Mouse (Mus musculus): ENCODE measurements at regions not wholly inside any gene's neighbourhood (a gene's known extent, or its start where the extent isn't known, plus 50 kb on each side); places are given as distances from the start of the nearest gene placed in this dataset.
"Not testable (repeated sequence)": the region's sequence is repeated elsewhere in the genome, so short reads cannot be mapped to it uniquely, and the experiment has no call there.

DNA sequence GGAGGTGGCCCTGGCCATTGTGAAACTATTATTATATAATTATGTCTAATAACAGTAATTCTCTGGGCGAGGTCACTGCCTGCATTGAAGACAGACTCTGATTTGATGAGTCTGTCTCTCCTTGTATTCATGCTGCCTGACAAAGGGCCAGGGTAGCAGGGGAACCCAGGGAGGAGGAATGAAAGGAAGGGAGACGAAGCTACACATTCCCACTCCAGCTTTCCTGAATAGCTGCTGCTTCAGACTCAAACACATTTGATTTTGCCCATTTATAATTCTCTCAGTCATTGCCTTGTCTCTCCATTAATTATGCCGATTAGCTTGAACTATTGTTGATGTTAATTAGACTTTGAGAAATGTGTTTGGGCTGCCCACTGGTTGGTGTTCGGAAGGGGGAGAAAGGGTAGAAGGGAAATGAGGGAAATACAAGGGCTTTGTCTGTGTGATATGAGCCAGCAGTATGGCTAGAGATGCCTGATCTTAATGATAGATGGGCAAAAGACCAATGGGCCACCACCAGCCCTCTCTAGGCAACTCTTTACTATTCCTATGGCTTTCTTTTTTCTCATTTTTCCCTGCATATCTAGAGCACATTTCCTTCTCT is 881.8 kb downstream of the Gm9195 start:
- no peak for DNase-seq

DNA sequence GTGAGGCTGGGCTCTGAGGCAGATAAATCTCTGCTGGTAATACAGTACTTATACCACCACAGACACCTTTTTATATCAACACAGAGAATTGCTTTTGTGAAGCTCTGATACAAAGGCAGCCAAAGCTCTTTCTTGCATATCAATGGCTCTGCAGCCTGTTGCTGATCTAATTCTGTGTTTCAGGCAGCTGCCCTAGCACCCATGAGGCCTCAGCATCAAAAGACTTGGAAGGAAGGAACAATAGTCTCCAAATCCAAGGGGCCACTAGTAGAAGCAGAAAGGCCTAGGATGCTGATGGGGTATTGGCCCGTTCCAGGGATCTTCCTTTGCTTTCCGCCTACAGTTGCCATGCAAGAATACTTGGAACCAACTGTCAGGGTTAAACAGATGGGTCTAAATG is 887.9 kb downstream of the Gm9195 start:
- DNase-seq, result no peak

DNA sequence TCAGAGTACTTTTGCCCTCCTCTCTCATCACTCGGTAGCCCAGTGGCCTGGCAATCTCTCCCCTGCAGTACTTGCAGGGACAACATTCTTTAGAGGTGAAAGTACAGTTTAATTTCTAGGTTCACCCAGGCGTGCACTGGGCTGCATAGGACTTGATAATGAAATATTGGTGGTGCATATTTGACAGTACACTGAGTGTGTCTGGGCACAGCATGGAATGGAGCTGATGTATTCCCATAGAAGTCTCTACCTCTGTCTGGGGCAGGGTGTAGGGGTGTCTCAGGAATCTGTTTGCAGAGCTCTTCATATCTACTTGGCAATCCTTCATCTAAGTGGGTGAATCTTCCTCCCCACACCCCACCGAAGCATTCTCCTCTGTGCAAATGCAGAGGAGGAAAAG is 893.8 kb downstream of the Gm9195 start:
- DNase-seq, result no peak

DNA sequence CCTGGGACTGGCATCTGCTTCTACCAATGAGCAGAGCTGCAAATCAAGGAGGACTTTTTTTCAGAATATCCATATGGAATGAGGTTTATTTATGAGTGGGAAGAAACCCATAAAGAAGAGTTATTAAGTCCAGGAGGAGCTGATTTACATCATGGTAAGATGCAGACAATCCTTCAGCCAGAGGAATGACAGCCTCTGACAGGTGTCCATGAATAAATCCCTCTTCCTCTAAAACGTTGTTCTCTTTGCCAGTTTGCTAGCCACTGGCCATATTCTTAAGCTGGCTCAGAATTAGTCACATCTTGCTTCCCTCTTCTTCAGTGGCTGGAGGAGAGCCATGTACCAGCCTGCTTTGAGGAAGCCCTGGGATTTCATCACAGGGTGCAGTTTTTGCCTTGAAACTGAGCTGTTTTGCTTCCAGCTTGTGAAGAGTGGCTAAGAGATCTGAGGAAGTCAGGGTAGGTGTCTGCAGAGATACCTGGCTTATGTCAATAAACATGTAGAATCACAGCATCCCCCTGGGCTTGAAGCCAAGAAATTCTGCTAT is 902.9 kb downstream of the Gm9195 start:
- DNase-seq, result no peak

DNA sequence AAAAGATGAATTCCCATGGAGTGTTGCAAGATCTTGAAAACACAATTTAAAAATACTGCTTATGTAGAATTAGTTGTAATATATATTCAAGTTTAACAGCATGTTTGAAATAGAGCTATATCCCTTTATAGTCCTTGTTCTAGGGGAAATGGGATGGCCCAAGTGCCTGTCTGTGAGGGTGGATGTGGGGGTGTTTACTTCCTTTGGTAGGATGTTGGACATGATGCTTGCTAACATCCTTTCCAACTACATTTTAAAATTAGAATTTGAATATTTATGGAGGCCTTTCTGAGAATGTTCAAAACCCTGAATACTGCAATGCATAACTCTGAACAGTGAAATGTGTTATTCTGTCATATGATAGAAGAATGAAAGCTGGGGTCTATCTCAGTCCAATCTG is 903.6 kb downstream of the Gm9195 start:
- DNase-seq, result no peak

DNA sequence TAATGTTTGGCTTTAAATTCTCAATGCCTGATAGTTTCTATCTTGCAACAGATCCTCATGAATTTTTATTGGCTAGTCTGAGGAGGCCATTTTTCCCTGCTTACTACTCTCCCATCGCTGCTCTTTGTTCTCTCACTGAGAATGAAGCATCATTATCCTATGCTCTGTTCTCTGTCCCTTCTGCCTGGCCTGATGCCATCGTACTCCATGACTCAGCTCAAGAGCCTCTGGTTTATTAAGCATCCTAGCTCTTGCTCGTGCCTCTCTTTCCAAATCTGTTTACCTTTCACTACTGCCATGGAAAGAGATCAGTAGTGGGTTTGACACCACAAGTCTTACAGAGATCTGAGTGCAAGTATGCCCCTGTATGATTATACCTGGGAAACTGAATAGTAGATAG is 926.8 kb downstream of the Gm9195 start:
- DNase-seq, result no peak

DNA sequence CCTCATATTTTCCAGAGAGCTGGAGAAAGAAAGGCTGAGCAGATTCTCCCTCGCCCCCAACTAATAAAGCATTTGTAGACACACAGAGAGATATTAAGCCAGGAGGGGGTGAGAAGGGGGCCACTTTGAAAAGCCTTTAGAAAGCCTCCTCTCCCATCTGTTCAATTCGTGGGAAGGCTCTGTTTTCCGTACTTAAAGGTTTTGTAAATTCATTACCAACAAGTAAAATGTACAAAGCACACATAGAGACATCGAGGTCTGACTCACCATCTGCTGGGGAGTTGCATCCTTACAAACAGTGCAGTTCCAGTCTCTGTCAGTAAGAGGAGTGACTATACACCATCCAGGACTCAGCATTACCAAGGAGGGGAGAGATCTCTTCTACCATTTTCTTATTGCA is 929.7 kb downstream of the Gm9195 start:
- no peak for DNase-seq

DNA sequence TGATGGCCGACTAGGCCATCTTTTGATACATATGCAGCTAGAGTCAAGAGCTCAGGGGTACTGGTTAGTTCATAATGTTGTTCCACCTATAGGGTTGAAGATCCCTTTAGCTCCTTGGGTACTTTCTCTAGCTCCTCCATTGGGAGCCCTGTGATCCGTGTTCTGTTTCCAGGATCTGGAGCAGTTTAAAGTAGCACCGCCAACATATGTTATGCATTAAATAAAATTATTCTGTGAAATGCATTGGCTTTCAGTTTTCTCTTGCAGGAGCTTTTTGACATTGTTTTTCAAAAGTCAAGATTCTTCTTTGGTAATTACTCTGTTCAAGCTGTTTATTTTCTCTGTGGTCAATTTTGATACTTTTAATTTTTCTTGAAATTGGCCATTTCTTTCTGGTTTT is 937.3 kb downstream of the Gm9195 start:
- not testable (repeated sequence) for DNase-seq

DNA sequence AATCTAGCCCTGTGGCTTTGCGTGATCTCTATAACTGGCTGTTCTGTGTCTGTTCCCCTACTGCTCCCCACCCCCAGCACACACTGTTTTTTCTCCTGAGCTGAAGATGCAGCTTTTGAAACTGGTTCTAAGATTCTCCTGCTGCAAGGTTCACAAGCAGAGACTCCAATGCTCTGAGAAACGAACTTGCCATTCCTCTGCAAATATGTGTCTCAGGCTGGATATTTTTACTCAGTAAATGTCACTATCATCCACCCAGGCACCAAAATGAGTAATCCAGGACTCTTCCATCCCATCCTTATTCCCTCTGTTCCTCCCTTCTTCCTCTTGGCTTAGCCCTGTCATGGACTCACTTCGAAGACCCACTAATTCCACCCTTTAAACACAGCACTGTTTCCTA is 943.9 kb upstream of the Fam160b2 start:
- no peak for DNase-seq

DNA sequence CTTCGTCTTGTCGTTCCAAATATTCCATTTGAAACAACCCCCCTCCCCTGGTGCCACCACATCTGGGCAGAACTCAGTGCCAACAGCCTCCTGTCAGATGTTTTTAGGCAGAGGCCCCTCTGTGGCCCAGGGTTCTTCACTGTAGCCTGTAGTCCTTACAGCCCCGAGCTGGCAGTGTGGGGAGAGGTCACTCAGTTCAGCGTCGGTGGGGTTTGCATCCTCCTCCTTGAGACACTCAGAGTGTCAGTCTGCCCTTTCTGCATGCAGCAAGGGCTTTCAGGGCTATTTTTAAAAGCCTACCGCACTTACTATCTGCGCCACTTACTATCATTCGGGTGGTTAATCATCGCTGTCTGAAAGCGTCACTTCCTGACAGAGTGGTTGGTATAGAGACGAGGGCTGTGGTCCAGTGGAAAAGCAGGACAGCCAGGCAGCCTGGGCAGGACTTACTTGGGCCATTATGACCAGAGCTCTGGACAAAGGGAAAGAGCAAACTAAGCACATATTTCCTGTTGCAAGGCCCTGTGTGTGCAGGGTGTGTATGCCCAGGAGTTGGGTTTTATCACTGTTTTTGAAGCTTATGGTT is 932.5 kb upstream of the Fam160b2 start:
- DNase-seq, result no peak

DNA sequence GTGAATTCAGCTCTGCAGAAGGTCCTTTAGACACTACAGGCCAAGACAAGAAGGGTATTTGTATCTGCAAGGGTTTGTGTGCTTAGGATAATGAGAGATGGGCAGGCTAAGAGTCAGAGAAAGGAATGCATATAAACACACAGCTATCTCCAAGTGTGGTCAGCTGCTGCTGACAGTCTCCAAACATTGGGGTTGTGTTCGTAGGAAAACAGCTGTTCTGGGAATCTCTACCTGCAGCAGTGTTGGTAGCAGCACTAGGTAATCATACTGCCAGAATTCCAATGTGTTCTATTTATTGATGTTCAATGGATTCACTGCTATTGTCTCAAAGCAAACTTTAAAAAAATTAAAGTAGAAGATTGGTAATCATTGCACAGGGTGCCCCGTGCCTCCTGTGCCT is 931.7 kb upstream of the Fam160b2 start:
- no peak for DNase-seq

DNA sequence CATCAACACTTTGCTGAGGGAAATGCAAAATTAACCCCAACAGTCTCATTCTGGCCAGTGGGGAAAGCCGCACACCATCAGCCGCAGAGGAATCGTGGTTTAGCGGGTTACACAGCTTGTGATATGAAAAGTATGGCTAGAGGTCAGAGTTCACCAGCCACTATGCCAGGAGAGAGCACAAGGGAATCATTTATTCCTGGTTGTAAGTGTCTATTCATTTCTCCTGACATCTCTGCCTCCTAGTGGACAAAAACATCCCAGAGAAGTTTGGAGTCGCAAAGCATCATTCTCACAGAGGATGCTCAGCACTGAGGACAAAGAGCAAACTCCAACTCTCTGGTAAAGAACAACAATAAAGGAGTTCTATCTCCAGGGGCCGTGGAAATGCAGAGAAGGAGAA is 930.8 kb upstream of the Fam160b2 start:
- DNase-seq, result peak; percentile 32

DNA sequence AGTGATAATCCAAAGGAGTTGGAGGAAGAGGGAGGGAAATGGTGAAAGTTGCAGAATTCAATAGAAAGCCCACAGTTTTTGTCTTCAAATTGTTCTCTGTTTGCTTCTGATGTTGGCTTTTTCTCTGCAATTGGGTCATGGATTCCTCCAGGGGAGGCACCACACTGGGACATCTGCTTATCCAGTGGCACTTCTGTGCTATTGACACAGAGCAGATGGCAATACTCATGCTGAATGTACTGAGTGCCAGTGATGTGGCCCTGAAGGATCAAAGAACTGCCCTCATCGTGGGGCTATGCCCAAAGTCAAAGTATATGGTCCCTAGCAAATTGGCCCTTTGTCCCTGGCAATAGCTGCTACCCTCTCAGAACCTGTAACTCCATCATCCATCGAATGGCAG is 918.9 kb upstream of the Fam160b2 start:
- DNase-seq, result no peak

DNA sequence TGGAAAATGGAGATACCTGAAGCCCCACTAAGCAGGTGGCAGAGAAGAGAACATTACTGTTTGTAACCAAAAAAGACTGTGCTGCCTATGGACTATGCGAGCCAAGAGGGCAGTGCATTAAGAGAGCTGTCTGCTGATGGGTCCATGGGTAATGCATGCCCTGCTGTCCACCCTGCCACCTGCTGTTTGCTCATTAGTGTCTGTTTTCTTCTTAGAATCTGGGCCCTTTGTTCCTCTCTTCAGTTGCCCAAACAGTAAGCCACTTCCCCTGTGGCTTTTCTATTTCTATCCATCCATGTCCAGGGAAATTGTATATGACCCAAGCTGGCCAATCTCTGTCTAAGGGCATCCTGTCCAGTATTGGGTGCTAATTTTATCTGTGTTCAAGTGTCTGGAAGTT is 901.2 kb upstream of the Fam160b2 start:
- no peak for DNase-seq

DNA sequence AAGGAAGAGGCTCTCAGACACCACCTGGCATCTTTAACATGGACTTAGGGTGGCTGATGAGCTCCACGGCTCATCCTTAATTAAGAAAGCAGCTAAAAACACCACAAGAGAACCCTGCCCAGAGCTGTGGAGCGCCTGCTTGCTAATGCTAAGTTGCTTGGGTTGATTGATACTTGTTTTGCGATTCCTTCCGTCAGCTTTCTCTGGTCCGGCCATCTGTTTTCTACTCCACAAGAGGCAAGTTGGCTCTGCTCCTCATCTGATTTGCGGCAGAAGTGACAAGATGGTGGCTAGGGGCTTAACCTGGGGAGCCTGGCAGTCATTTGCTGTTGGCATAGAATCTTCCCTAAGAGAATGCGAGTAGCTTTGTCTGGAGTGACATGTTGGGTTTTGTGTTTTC is 891.6 kb upstream of the Fam160b2 start:
- no peak for DNase-seq

DNA sequence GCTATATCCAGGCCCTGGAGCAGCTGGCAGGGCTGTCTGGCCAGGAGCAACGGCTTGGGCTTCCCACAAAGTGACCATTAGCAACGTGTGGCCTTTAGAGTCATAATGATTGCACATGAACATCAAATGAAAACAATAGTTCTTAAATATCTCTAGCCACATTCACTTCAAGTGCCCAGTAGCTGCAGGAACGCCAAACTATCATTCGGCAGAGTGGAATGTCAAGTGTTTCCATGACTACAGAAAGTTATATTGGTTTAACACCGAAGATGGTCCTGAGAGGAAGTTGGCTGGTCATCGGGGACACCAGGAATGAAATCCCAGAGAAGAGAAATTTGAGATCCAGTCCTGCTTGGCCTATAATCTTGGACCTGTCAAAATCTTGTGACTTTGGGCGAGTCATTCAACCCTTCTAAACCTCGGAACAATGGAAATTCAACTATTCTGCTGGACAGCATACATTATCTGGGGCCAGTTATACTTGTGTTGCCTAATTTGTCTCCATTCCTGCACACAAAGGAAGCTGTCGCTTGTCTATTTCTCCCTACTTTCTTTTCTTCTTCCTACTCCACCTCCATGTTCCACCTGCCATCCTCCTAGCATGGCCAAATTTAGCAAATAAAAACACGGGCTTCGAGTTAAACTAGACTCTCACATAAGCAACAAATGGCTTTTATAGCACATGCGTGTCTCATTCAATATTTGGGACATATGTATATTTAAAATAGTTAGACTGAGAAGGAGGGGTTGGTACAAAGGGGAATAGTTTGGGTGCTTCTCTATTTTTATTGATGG is 886.7 kb upstream of the Fam160b2 start:
- no peak for DNase-seq

DNA sequence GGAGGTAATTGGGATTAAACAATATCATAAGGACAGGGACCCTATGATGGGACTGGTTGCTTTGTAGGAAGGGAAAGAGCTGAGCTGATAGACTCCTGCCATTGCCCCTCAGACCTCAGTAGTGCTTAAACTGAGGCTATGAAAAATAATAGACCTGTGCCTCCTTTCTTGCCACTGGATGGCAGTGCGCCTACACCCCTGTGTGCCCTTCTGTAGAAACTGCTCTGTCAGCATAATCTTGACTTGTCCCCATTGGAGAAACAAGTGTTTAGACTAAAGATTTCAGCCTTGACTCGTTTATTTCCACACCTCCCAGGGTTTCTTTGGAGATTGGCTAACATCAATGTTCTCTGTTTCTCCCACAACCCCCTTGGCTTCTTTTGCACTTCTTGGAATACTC is 876.0 kb upstream of the Fam160b2 start:
- peak; percentile 16 for DNase-seq

DNA sequence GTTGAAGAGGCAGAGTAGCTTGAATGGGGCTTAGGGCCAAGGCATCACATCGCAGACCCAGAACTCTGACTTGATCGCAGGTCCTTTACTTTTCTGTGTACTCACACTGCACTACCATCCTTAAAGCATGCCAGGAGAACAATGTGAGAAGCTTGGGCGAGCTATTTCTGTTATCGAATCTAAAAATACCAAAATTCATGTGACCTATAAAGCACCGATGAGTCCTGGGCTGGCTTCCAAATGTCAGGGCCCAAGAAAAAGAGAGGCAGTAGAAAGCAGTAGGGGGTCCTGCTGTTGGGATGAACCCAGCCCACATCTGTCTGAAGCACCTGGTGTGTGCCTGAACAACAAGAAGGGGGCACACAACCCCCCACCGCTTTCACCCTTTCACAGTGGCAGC is 874.3 kb upstream of the Fam160b2 start:
- no peak for DNase-seq

DNA sequence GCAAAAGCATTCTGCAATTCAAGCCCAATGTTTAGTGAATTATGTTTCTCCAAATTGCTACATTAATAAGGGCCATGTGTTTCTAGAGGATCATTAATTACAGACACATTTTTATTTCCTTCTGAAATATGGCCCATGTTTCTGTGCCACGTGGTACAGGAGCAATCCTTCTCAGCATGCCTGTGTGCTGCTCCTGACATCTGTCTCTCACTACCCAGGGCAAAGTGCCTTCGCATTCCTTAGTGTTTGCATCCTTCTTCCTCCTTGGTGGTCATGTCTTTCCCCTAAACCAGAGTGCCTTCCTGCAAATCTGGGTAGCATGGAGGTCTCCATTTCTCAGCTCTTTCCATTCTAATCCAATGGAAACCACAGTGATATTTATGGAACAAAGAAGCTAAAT is 832.7 kb upstream of the Fam160b2 start:
- no peak for DNase-seq

Data from embryo, embryonic 11 days (tissue).